Mouse (Mus musculus) forebrain, postnatal 0 days (tissue): ENCODE results near the gene Pex13. TPM values are rescaled to one million over a fixed set of nuclear protein-coding genes. Genes with fewer than 3 reads are reported as not detected.
A peak's percentile ranks its signal among the peaks of the same experiment; 100 is the strongest.

ENCODE experiments used
- ATAC-seq: fragments of 200-750 bp; cut with Nextera tagmentation; 2 replicates; pipeline ENCODE4 v1.8.0; 2017; ENCODE audit warnings: mild to moderate bottlenecking, moderate library complexity
- DNase-seq: peaks from one replicate; pipeline ENCODE4 v3.0.0-alpha.2; 2015
- H3K27ac ChIP-seq: fragments of 300-500 bp; sonication (generic); 2 replicates; pipeline ENCODE4 v1.5.1; 2014; ENCODE audit warnings: low read depth, mild to moderate bottlenecking, antibody characterized with exemption, low read length, moderate library complexity, mixed read lengths
- H3K27me3 ChIP-seq: fragments of 300-500 bp; sonication (generic); 2 replicates; pipeline ENCODE4 v1.6.1; 2014; ENCODE audit warnings: mild to moderate bottlenecking, low read length, mixed read lengths; ENCODE audit not compliant: insufficient read depth
- H3K36me3 ChIP-seq: fragments of 300-500 bp; sonication (generic); 2 replicates; pipeline ENCODE4 v1.6.1; 2014; ENCODE audit warnings: mild to moderate bottlenecking, moderate library complexity; ENCODE audit not compliant: insufficient read depth
- H3K4me1 ChIP-seq: fragments of 300-500 bp; sonication (generic); 2 replicates; pipeline ENCODE4 v1.6.1; 2014; ENCODE audit warnings: antibody characterized with exemption; ENCODE audit not compliant: insufficient read depth
- H3K4me2 ChIP-seq: fragments of 300-500 bp; sonication (generic); 2 replicates; pipeline ENCODE4 v1.6.1; 2014; ENCODE audit warnings: low read depth, mild to moderate bottlenecking, moderate library complexity
- H3K4me3 ChIP-seq: fragments of 300-500 bp; sonication (generic); 2 replicates; pipeline ENCODE4 v1.5.1; 2014; ENCODE audit warnings: low read depth, low read length, mixed read lengths
- H3K9ac ChIP-seq: fragments of 300-500 bp; sonication (generic); 2 replicates; pipeline ENCODE4 v1.6.1; 2014; ENCODE audit warnings: mild to moderate bottlenecking
- H3K9me3 ChIP-seq: fragments of 300-500 bp; sonication (generic); 2 replicates; pipeline ENCODE4 v1.6.1; 2016; ENCODE audit warnings: low read length
- CTCF ChIP-seq: sonication (generic); IDR thresholded peaks from 2 replicates; pipeline ENCODE4 v1.5.1; 2016; ENCODE audit warnings: antibody characterized with exemption, control low read depth, low read depth
- WGBS: fragments of 180-500 bp; shearing (Covaris S2); extraction: QIAGEN DNeasy Blood & Tissue Kit; methylation state at CpG from one replicate; pipeline ENCODE4 v1.1.7; 2014; 5-methylcytosine and 5-hydroxymethylcytosine counted together
- polyA plus RNA-seq: library from polyadenylated mRNA; unstranded; fragments of >200 nt; fragmentation: Nextera tagmentation; extraction: Ambion mirVana; gene quantifications from 2 replicates; pipeline ENCODE4 v1.2.1, GENCODE M21; 2015
- total RNA-seq: library from RNA; depleted of rRNA; stranded (reverse); fragments of >200 nt; gene quantifications from 2 replicates; pipeline ENCODE4 v1.2.3, GENCODE M21; 2014

Gene Pex13
- total and polyA plus RNA-seq, 2 experiments from 2014 or later = 23.5 to 24.9 TPM

DNA sequence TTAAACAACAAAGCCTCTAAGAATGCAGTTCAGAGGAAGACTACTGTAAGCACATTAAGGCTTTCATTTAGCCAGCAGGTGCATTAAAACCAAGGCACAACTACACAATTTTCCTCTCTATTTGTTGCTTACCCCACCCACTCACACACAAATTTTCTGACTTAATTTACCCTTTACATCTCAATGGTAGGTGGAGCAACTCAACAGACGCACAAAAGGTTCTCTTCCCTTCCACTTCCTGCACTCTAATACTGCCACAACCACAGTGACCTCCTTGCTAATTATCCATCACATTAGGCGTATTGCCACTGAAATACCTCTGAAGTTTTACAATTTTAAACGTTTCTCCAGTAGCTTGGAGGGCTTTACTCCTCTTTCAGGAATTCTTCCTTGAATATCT is 12.1 kb downstream of the Pex13 start:
- no peak for TF ChIP-seq CTCF
- Histone ChIP-seq H3K9me3 (no peaks in the 10 kb centered on the region), H3K36me3 (peaks cover 9% of the 10 kb centered on the region; the same call in 1 of the 2 replicates), H3K4me1 (no peaks in the 10 kb centered on the region), H3K9ac (no peak overlapping the region), H3K4me3 (no peak overlapping the region), H3K4me2 (no peak overlapping the region), H3K27ac (no peak overlapping the region), H3K27me3 (no peaks in the 10 kb centered on the region)
- DNase-seq = no peak
- 21% methylated on average over 3 of the region's 3 CpGs for WGBS
- ATAC-seq = no peak

DNA sequence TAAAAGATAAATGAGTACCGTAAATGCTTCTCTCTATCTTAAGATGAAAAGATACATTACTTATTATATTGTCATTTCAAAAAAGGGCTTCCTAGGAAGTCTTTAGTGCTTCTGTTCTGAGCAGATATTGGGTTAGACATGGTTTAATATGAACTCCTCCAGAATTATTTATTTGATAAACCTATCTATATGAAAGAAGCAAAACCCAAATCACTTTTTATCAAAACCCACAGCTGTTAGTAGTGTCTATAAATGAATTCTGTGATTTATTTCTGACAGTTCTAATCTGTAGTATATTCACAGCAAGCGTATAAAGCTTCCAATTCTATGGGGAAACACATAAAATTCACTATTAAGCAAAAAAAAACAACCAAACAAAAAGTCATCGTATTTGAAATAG is 17.9 kb downstream of the Pex13 start:
- Histone ChIP-seq H3K27me3 (no peaks in the 10 kb centered on the region), H3K27ac (no peak overlapping the region), H3K9me3 (no peaks in the 10 kb centered on the region), H3K36me3 (peaks cover 9% of the 10 kb centered on the region; the same call in 1 of the 2 replicates), H3K4me2 (no peak overlapping the region), H3K9ac (no peak overlapping the region), H3K4me3 (no peak overlapping the region), H3K4me1 (no peaks in the 10 kb centered on the region)
- 91% methylated on average over 3 of the region's 3 CpGs for WGBS
- ATAC-seq (no peak), DNase-seq (no peak)
- no peak for TF ChIP-seq CTCF

DNA sequence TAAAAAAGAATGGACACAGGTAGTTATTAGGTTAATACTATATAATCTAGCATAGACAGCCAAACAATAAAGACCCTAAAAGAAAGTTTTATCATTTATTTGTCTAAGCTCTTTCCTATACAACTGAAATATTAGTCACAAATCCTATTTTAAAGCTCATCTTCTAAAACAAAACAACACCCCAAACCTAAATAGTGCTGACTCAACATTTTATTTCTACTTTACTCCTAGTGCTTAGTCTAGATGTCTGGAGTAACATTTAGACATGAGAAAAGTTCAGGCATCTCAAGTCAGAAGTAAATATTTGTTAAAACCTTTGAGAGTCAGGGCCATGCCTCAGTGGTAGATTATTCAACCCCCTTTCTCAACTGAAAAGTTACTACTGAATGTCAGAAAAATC is 18.3 kb downstream of the Pex13 start:
- Histone ChIP-seq H3K4me1 (no peaks in the 10 kb centered on the region), H3K4me2 (no peak overlapping the region), H3K9ac (no peak overlapping the region), H3K9me3 (no peaks in the 10 kb centered on the region), H3K27me3 (no peaks in the 10 kb centered on the region), H3K27ac (no peak overlapping the region), H3K36me3 (peaks cover 9% of the 10 kb centered on the region; the same call in 1 of the 2 replicates), H3K4me3 (no peak overlapping the region)
- DNase-seq (no peak), ATAC-seq (no peak)
- TF ChIP-seq CTCF = no peak

DNA sequence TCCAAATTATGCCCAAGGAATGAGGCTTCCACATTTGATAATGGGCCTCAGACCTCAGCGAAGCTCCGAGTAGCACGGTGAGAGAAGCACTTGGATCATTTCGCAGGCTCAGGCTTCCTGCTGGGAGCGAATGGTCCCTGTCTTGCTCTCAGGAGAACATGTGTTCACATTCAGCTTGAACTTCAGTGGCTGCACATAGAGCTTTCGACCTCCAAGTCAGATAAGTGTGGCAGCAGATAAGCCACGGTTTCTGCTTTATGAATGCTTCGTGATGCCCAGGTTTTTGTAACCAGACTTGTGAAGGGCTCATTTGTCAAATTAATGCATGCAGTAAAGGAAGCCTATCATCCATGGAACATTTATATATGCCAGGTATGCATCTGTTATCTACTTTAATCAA is 31.2 kb downstream of the Pex13 start:
- Histone ChIP-seq H3K9ac (no peak overlapping the region), H3K4me3 (no peak overlapping the region), H3K4me2 (no peak overlapping the region), H3K27me3 (no peaks in the 10 kb centered on the region), H3K4me1 (no peaks in the 10 kb centered on the region), H3K36me3 (no peaks in the 10 kb centered on the region), H3K27ac (no peak overlapping the region), H3K9me3 (no peaks in the 10 kb centered on the region)
- no peak for ATAC-seq
- 76% methylated on average over 8 of the region's 8 CpGs for WGBS
- no peak for DNase-seq
- TF ChIP-seq CTCF = no peak

DNA sequence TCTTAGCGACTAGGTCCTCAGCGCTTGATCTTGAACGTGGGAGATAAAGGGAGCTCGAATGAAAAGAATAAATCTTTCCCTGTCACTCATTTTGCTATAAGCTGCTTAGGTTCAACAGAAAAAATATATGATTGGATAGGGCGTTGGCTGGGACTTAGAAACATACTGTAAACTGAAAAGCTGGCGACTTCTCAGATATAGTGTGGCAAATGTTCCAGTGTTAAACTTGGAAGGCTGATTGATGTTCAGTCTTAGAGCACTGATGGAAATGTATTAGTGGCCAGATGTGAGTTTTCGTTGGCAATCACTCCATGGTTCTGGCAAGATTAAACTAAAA is 31.9 kb downstream of the Pex13 start:
- H3K9ac ChIP-seq = peak overlapping the region; percentile 97
- no peak for ATAC-seq
- H3K4me1 ChIP-seq = no peaks in the 10 kb centered on the region
- peak overlapping the region; percentile 92 for H3K4me3 ChIP-seq
- no peaks in the 10 kb centered on the region for H3K27me3 ChIP-seq
- H3K9me3 ChIP-seq = no peaks in the 10 kb centered on the region
- DNase-seq = no peak
- WGBS = 8% methylated on average over 7 of the region's 7 CpGs
- H3K36me3 ChIP-seq = no peaks in the 10 kb centered on the region
- H3K4me2 ChIP-seq = peak overlapping the region; percentile 75
- peak overlapping the region; percentile 92 for H3K27ac ChIP-seq
- TF ChIP-seq CTCF = no peak

DNA sequence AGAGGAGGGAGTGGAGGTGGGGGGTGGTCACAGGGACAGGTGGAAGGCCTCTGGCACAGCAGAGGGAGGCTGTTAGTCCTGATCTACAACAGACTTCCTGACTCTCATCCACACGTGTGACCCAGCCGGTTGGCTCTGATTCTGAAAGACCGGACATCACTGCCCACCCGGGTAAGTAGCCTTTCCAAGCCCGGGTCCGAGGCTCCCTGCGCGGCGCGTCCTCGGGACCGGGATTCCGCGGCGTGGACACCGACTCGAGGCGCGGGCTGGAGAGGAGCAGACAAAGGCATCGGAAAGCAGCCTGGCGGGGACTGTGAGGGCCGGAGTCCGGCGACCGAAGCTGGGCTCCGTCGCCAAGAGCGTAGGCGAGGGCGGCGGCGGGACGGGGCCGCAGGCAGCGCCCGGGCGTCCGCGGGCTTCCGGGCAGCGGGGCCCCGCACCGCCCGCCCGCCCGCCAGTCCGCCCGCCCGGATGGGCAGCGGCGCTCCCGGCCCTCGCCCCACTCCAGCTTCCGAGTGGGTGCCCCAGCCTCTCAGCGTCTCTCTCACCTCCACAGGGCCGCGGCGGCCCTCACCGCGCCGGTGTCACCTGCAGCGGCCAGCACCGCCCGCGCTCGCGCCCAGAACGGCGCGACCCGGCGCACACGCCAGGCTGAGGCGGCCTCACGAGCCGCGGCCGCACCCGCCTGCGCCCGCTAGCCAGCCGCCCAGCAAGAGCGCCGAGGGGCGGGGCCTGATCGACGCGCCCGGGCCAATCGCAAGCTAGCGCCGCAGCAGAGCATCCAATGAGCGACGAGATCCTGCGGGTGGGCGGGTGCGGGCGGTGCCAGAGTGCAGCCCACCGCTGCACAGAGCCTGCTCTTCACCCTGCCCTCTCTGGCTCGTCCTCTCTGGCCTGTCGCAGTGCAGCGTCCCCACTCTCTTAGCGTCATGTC is 32.5 kb downstream of the Pex13 start, which contains the start of gene 0610010F05Rik:
Gene 0610010F05Rik, minus strand, starts transcription at position 695 of the 934 bp plus-strand sequence.
- H3K36me3 ChIP-seq = peaks cover 4% of the 10 kb centered on the region
- 3% methylated on average over 96 of the region's 103 CpGs for WGBS
- no peaks in the 10 kb centered on the region for H3K9me3 ChIP-seq
- H3K27ac ChIP-seq = peak within 1 kb of the TSS; percentile 92
- peak; percentile 100 for ATAC-seq
- peak; percentile 96 for DNase-seq
- no peaks in the 10 kb centered on the region for H3K4me1 ChIP-seq
- peak within 1 kb of the TSS; percentile 97 for H3K9ac ChIP-seq
- H3K27me3 ChIP-seq = no peaks in the 10 kb centered on the region
- no peak for TF ChIP-seq CTCF
- peak within 1 kb of the TSS; percentile 92 for H3K4me3 ChIP-seq
- H3K4me2 ChIP-seq = peak within 1 kb of the TSS; percentile 75

DNA sequence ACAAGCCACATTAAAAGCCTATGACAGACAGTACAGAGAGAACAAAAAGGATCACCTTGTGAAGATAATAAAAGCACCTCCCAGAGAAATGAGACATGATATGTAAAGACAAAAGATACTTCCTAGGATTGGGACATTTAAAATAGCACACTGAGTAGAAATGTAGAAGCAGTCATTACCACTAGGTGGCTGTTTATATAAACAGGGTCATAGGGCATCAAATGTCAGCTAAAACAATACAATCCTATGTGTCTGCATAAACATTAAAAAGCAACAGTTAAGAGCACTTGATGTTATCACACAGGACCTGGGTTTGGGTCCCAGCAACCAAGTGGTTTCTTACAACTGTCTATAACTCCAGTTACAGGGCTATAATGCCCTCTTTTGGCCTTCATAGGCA is 35.1 kb downstream of the Pex13 start:
- no peaks in the 10 kb centered on the region for H3K9me3 ChIP-seq
- no peaks in the 10 kb centered on the region for H3K27me3 ChIP-seq
- ATAC-seq = no peak
- no peak overlapping the region for H3K4me3 ChIP-seq
- H3K36me3 ChIP-seq = peaks cover 11% of the 10 kb centered on the region
- DNase-seq = no peak
- no peaks in the 10 kb centered on the region for H3K4me1 ChIP-seq
- no peak overlapping the region for H3K9ac ChIP-seq
- H3K4me2 ChIP-seq = no peak overlapping the region
- peak; percentile 40 for TF ChIP-seq CTCF
- no peak overlapping the region for H3K27ac ChIP-seq
